Mouse (Mus musculus) mature B cell (primary cell): Measurements from ENCODE around the gene B4galt3.
"Not testable (repeated sequence)": the region's sequence is repeated elsewhere in the genome, so short reads cannot be mapped to it uniquely, and the experiment has no call there.

Experiments
- in situ Hi-C: fragments of 300-500 bp; cut with MboI; formaldehyde crosslinking; loops from 2 replicates; pipeline ENCODE4 v1.14.3; 2019

B4galt3 gene

GRCm38 (mm10) chr1:171239992-171240744 lies 30.0 kb upstream of the B4galt3 start:
- in situ Hi-C loops = no loop called here

DNA sequence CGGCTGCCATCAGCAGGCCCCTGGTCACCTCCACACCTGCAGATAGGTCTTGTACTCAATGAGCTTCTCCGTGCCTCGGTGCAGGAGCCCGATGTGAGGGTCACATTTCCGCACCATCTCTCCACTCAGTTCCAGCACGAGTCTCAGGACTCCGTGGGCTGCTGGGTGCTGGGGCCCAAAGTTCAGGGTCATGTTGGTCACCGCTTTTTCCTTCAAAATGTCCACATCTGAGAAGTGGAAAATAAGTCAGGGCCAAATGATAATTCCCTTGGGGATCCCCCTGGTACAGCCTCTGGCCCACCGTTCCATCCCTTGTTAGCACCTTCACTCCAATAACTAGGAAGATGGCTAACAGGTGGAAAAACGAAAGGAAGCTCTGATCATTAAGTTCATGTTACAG lies 29.2 kb upstream of the B4galt3 start:
- in situ Hi-C loops = no loop called here

GRCm38 (mm10) chr1:171241952-171242351 lies 28.2 kb upstream of the B4galt3 start:
- in situ Hi-C loops = not testable (repeated sequence)

- in situ Hi-C loops = no loop called here
These were observed 24.8 kb upstream of the B4galt3 start for GRCm38 (mm10) chr1:171245353-171245752.

GRCm38 (mm10) chr1:171246709-171247452 lies 23.2 kb upstream of the B4galt3 start:
- in situ Hi-C loops = no loop called here

GRCm38 (mm10) chr1:171247453-171247841 lies 22.7 kb upstream of the B4galt3 start:
- in situ Hi-C loops = no loop called here

GRCm38 (mm10) chr1:171247916-171248315 lies 22.2 kb upstream of the B4galt3 start:
- in situ Hi-C loops = no loop called here

DNA sequence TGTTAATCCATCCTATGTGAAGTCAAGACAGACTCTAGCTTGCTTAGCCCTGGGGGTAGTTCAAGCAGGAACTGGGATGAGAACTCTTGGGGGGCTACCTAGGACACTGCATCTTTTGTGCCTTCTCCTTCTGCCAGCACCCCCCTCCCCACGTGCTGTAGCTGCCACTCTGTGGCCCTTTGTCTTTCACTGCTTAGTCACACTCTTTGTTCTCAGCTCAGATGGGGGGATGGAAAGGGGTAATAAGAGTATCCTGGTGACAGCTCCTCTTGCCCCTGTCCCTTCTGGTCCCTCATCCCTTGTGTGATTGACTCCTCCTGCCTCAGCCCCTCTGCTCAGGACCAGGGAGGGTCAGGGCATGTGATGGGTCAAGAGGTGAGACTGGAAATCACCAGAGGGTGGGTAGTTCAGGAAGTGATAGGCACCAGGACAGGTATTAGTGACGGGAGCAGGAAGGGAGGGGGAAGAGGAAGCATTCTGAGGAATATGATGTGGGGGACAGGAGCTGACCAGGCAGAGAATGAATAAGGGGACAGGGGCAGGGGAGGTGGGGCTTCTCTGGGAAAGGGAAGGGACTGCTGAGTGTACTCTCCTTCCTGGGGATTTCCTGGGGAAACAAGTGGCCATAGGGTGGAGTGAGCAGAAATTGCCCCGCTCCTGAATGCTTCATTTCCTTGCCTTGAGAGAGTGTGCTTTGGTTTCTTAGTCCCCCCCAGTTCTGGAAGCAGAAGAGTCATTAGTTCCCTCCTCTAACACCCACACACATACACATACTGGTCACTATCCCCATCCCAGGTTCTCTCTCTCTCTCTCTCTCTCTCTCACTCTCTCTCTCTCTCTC lies 21.5 kb upstream of the B4galt3 start:
- in situ Hi-C loops = no loop called here

DNA sequence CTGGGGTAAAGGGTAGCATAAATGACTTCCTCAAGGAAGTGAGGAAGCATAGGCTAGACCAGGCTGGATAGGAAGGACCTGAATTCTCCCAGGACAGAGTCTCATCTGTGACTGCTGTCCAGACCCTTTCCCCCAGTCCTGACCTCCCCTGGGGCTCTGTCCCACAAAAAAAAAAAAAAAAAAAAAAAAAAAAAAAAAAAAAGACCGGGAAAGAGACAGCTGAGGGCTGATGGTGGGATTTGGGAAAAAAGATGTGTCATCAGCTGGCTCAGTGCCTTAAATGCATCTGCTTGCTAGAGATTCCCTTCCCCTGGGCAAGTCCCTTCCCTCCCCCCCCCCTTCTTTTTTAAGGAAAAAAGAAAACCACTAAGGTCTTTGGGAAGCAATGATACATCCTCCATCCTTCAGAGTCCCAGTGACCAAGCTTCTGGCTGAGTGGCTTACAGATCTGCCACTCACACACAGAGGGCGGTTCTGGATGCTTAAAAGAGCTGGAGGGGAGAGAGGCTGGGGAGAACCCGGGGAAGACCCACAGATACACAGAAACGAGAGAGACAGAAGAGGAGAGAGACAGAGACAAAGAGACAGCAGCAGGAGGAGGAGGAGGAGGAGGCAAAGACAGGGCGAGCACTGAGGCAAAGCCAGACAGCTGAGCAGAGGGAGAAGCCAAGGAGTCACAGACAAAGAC lies 20.1 kb upstream of the B4galt3 start, which contains the start of gene Adamts4:
TSS of gene Adamts4 (plus strand) at position 509 of the 688 bp plus-strand sequence.
- in situ Hi-C loops = no loop called here

DNA sequence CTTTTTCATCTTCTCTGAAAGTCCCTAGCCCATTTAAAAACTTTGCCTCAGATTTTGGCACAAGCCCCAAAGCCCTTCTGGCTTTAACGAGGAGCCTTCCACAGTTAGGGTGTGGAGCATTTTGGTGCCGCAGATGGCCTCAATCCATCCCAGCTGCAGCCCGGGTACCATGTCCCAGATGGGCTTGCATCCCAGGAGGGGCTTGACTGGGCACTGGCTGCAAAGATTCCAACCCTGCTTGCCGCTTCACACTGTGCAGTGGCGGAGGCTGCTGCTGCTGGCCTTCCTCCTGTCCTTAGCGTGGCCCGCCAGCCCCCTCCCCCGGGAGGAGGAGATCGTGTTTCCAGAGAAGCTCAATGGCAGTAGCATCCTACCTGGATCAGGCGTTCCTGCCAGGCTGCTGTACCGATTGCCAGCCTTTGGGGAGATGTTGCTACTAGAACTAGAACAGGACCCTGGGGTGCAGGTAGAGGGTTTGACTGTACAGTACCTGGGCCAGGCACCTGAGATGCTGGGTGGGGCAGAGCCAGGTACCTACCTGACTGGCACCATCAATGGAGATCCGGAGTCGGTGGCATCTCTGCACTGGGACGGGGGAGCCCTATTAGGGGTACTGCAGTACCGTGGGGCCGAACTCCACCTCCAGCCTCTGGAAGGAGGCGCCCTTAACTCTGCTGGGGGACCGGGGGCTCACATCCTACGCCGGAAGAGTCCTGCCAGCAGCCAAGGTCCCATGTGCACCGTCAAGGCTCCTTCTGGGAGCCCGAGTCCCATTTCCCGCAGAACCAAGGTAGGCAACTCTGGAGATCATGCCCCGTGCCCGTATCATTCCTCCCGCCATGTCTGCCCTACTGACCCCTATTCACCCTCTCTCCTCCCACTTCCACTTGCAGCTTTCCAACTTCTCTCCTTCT lies 19.2 kb upstream of the B4galt3 start, which contains the start of gene Ndufs2:
TSS of gene Ndufs2 (minus strand) at position 709 of the 914 bp plus-strand sequence.
- in situ Hi-C loops = no loop called here

DNA sequence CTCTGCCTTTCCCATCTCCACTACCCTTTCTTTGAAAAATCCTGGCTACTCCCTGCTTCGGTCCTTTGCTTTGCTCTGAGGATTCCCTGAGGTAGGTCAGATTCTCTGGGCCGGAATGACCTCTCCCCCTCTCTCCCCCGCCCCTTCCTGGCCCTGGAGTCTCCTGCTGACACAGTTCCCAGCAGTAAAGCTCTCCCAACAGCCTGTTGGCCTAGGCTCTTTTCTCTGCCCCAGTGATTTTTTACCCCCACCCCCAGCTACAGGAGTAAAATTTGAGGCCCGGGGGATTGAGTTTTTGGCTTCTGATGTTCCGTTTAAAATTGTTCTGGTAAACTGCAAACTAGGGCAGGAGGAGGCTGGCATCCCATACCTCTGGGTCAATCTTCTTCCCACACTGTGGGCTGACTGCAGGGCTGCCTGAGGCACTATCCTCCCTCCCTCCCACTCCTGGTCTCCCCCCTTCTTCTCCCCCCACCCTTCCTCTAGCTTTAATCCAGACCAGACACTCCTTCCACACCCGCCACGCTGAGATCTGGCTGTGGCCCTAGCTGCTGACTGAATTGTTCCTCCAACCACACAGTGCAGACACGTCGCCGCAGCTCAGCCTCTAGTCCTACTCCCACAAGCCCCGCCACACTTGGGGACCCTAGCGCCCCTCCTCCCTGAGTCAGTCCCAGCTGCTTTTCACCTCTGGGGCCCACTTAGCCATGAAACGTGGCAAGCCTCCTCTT lies 18.4 kb upstream of the B4galt3 start:
- in situ Hi-C loops = no loop called here

GRCm38 (mm10) chr1:171252415-171252814 lies 17.7 kb upstream of the B4galt3 start:
- in situ Hi-C loops = no loop called here

- in situ Hi-C loops = no loop called here
These were observed 13.9 kb upstream of the B4galt3 start for GRCm38 (mm10) chr1:171256095-171256818.

DNA sequence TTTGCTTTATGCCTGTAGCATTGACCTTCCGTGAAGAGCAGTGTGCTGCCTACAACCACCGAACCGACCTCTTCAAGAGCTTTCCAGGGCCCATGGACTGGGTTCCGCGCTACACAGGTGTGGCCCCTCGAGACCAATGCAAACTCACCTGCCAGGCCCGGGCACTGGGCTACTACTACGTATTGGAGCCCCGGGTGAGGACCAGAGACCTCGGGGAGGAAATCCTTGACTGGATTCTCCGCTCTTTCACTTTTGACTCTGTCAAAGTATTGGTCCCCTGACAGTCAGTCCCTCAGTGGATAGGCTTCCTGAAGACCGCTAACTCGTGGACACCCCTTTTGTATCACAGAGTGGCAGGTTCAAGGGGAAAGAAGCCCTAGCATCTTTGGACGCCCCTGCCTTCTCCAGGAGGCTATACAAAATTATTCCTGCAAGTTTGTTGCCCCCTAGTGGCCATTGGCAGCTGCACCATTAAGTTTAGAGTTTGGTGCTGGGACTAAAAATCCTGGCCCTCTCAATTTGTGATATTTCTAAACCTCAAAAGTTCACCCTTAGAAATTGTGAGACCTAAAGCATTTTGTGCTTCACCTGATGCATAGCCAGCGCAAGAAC lies 13.1 kb upstream of the B4galt3 start:
- in situ Hi-C loops = no loop called here

GRCm38 (mm10) chr1:171257781-171258180 lies 12.3 kb upstream of the B4galt3 start:
- in situ Hi-C loops = no loop called here

DNA sequence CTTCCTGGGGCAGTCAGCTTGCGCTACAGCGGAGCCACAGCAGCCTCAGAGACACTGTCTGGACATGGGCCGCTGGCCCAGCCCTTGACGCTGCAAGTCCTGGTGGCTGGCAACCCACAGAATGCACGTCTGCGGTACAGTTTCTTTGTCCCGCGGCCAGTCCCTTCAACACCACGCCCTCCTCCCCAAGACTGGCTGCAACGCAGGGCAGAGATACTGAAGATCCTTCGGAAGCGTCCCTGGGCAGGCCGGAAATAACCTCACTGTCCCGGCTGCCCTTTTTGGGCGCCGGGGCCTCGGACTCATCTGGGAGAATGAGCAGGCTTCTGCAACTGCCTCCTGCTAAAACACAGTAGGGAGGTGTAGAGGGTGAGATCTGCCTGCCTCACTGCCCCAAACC lies 11.2 kb upstream of the B4galt3 start:
- in situ Hi-C loops = no loop called here

DNA sequence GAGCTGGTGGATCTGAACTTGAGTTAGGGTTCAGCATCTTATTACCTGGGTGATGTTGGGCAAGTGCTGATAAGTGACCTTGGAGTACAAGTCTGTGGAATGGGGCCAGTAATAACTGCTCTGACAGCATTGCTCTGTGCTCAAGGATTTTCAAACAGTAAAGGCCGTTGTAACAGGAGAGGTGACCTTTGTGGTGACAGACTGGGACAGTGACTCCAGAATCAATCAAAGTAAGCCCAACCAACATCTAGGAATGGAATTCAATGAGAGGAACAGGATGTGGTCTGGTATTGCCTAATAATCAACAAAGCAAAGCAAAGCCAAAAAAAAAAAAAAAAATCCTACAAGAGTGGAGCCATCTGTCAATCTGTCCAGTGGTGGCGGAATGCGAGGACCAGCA lies 9.8 kb upstream of the B4galt3 start:
- in situ Hi-C loops = no loop called here

DNA sequence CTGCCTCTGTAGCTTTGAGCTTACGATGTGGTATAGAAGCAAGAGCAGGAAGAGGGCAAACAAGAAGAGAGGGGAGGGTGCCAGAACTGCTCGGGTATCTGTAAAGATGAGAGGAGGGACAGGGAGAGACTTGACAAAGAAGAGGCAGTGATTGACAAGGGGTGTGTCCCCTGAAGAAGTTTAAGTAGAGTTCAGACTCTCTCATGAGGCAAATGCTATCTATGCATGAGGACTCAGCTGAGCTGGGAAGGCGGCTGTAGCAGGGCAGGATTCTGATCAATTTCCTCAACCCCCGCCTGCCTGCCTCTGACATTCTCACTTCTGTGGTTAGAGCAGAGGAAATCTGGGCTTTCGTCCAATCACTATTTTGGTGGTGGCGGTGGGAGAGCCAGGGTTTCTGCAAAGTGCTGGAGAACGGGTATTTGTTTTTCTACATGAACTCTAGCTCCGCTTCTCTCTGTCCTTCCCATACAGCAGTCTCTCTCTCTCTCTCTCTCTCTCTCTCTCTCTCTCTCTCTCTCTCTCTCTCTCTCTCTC lies 7.5 kb upstream of the B4galt3 start:
- in situ Hi-C loops = no loop called here
